Mouse (Mus musculus) heart, postnatal 25 days (tissue): Measurements from ENCODE around the gene Sec24c. TPM values are rescaled to one million over a fixed set of nuclear protein-coding genes. Genes with fewer than 3 reads are reported as not detected.
A peak's percentile ranks its signal among the peaks of the same experiment; 100 is the strongest.
"Not testable (repeated sequence)": the region's sequence is repeated elsewhere in the genome, so short reads cannot be mapped to it uniquely, and the experiment has no call there.

Experiments
- DNase-seq: peaks from one replicate; pipeline ENCODE4 v3.0.0; 2022; ENCODE audit warnings: low spot score
- intact Hi-C: fragments of 180-260 bp; cut with DNase I; formaldehyde crosslinking; loops from one replicate; pipeline ENCODE4 v1.15.1; 2025
- total RNA-seq, 2 experiments: library from RNA; stranded (reverse); gene quantifications; 2 replicates each; pipeline ENCODE4 v1.2.3; 2021

The Sec24c gene
- total RNA-seq: 100 to 1,000 TPM in 1 of 2 experiments, 10 to 100 TPM in 1; 96.8 to 107 TPM

GRCm38 (mm10) chr14:20674064-20674833, at the start of gene Sec24c:
TSS of gene Sec24c (plus strand) at chr14:20674308.
- intact Hi-C loops: loop anchor here (2.0 kb wide), 1 partner anchor 19 kb away; no protein-coding TSS in a partner anchor
- peak; percentile 92 for DNase-seq

GRCm38 (mm10) chr14:20626447-20626846, 47.7 kb upstream of the Sec24c start:
- DNase-seq: no peak
- intact Hi-C loops: no loop called here

- intact Hi-C loops: no loop called here
- DNase-seq: no peak
Measured at GRCm38 (mm10) chr14:20626971-20627370, 47.1 kb upstream of the Sec24c start.

- intact Hi-C loops: no loop called here
Measured at GRCm38 (mm10) chr14:20631253-20631652, 42.9 kb upstream of the Sec24c start.

GRCm38 (mm10) chr14:20635546-20635945, 38.6 kb upstream of the Sec24c start:
- intact Hi-C loops: no loop called here
- DNase-seq: no peak

More at GRCm38 (mm10) chr14:20631253-20631652, 42.9 kb upstream of the Sec24c start:
- DNase-seq: no peak

- DNase-seq, intact Hi-C loops: not testable (repeated sequence)
Measured at GRCm38 (mm10) chr14:20636968-20637367, 37.1 kb upstream of the Sec24c start.

GRCm38 (mm10) chr14:20637818-20638574, 36.1 kb upstream of the Sec24c start:
- DNase-seq: no peak
- intact Hi-C loops: no loop called here

GRCm38 (mm10) chr14:20638702-20639101, 35.4 kb upstream of the Sec24c start:
- no peak for DNase-seq
- intact Hi-C loops: no loop called here

GRCm38 (mm10) chr14:20639918-20640619, 34.0 kb upstream of the Sec24c start:
- intact Hi-C loops: loop anchor here (2.0 to 5.0 kb wide), 2 partner anchors 21 to 63 kb away; no protein-coding TSS in a partner anchor
- no peak for DNase-seq

- peak; percentile 93 for DNase-seq
- intact Hi-C loops: loop anchor here (2.0 to 5.0 kb wide), 2 partner anchors 20 to 64 kb away; no protein-coding TSS in a partner anchor
Measured at GRCm38 (mm10) chr14:20640644-20641437, 33.3 kb upstream of the Sec24c start, which contains the start of gene Usp54. TSS of gene Usp54 (minus strand) at chr14:20641063.

- no peak for DNase-seq
- intact Hi-C loops: loop anchor here (2.0 to 5.0 kb wide), 2 partner anchors 19 to 64 kb away; no protein-coding TSS in a partner anchor
Measured at GRCm38 (mm10) chr14:20641438-20641875, 32.7 kb upstream of the Sec24c start.

- DNase-seq: no peak
- intact Hi-C loops: no loop called here
Measured at GRCm38 (mm10) chr14:20645547-20645946, 28.6 kb upstream of the Sec24c start.

GRCm38 (mm10) chr14:20646381-20646780, 27.7 kb upstream of the Sec24c start:
- DNase-seq: no peak
- intact Hi-C loops: no loop called here

- intact Hi-C loops: no loop called here
- DNase-seq: peak; percentile 40
Measured at GRCm38 (mm10) chr14:20651000-20651399, 23.1 kb upstream of the Sec24c start.

- intact Hi-C loops: no loop called here
- no peak for DNase-seq
Measured at GRCm38 (mm10) chr14:20651722-20652256, 22.3 kb upstream of the Sec24c start.

- DNase-seq: no peak
- intact Hi-C loops: no loop called here
Measured at GRCm38 (mm10) chr14:20654690-20655421, 19.3 kb upstream of the Sec24c start.

- no peak for DNase-seq
- intact Hi-C loops: no loop called here
Measured at GRCm38 (mm10) chr14:20655731-20656130, 18.4 kb upstream of the Sec24c start.

GRCm38 (mm10) chr14:20656361-20656760, 17.7 kb upstream of the Sec24c start, which contains the start of gene Myoz1:
TSS of gene Myoz1 (minus strand) at chr14:20656540.
- no peak for DNase-seq

More at GRCm38 (mm10) chr14:20656361-20656760, 17.7 kb upstream of the Sec24c start, which contains the start of gene Myoz1:
- intact Hi-C loops: no loop called here
